8 mouse cellular contexts compared by ENCODE assay signal in the genomic region with DNA sequence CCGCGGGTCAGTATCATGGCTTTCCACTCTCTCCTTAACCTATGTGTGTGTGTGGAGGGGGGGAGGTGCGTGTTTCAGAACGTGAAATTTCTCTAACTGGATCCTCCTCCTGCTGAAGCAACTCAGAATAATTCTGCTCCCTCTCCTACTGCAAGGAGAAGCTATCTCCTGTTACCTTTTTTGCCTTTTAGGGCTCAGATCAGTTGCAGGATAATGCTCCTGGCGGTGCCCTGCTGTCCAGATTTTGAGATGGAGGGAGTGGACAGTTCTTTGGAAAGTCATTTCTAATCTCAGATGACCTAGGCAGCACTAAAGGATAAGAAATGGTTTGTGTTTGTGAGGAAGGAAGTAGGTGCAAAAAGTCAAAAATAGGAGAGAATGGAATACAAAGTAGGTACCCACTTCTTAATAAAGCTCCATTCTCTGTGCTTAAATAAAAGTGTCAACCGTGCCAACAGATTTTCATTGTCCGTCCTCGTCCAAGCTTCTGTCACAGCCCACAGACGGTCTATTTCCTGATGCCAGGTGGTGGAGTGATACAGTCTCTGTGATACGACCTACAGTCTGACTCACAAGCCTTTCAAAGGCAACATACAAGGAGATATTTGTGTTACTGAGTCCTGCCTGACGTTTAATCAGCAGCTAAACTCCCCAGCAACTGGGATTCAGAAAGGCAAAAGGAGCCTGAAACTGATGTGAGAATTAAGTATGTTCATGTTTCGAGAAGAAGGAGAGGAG. TPM values are rescaled to one million over a fixed set of nuclear protein-coding genes. Genes with fewer than 3 reads are reported as not detected.
DNase-seq lines count a peak whose midpoint lies in the region; ATAC-seq lines count a peak whose summit lies in the region.

No protein-coding gene starts in this region.

- H3K4me1 ChIP-seq in limb, embryonic 15.5 days, result peaks cover 6% of the 10 kb centered on the region; the same call in 1 of the 2 replicates

- peak; percentile 65 to 71 for DNase-seq in left cerebral cortex, adult 18-20 months (ENCODE audit: low spot score in 2 of 2)
- no peak for DNase-seq in left cerebral cortex, postnatal 10 days (ENCODE audit: extremely low spot score in 1 of 2, low spot score in 2 of 2)
- peak; percentile 61 to 70 for DNase-seq in cerebellum, postnatal 10 days
- DNase-seq in frontal cortex, postnatal 36 days (ENCODE audit: low spot score in 2 of 2), result peak; percentile 57 to 82
- peak; percentile 88 for DNase-seq in telencephalon, adult 2 months (ENCODE audit: low read depth, low spot score)
- no peak for DNase-seq in embryo, embryonic 9.5 days (ENCODE audit: extremely low spot score)
- DNase-seq in gastrocnemius, postnatal 4 days (ENCODE audit: low spot score in 2 of 2), result no peak

- no peak for ATAC-seq in limb, embryonic 15.5 days (ENCODE audit: insufficient number of reproducible peaks, low FRiP score, low TSS enrichment, low read depth)

- intact Hi-C loops in left cerebral cortex, postnatal 10 days (cut with DNase I), result no loop called here

- H3K9ac ChIP-seq in limb, embryonic 15.5 days, result peak overlapping the region; percentile 58; the same call in 1 of the 2 replicates

- H3K4me3 ChIP-seq in limb, embryonic 15.5 days, result peak overlapping the region; percentile 56

- peaks cover 23% of the 10 kb centered on the region for H3K27me3 ChIP-seq in limb, embryonic 15.5 days

- no peak overlapping the region for H3K27ac ChIP-seq in limb, embryonic 15.5 days

- H3K9me3 ChIP-seq in limb, embryonic 15.5 days, result no peaks in the 10 kb centered on the region

- H3K36me3 ChIP-seq in limb, embryonic 15.5 days, result no peaks in the 10 kb centered on the region

- 32% methylated on average over 12 of the region's 12 CpGs for WGBS in limb, embryonic 15.5 days

- peak overlapping the region; percentile 94 for H3K4me2 ChIP-seq in limb, embryonic 15.5 days

RNA-seq across cellular contexts. Expression of a gene that starts 1.6 kb away (rescaled TPM):
- total RNA-seq in left cerebral cortex, adult 18-20 months (2021), result 10 to 100 TPM; 81.1 to 96.0 TPM
- total RNA-seq in left cerebral cortex, postnatal 10 days (2021), result 10 to 100 TPM; 47.9 to 48.5 TPM
- polyA plus RNA-seq in limb, embryonic 15.5 days (2015; fragmentation: Nextera tagmentation; extraction: Ambion mirVana), result 2.1 TPM in 2 replicates
- total RNA-seq in gastrocnemius, postnatal 4 days (2021), result 1 to 10 TPM; 3.5 to 4.2 TPM

RNA-seq across cellular contexts. Expression of a gene that starts 27.2 kb away (rescaled TPM):
- total RNA-seq in left cerebral cortex, adult 18-20 months (2021), result under 1 TPM; 0.37 to 0.42 TPM
- total RNA-seq in left cerebral cortex, postnatal 10 days (2021), result under 1 TPM in 1 of 2 experiments, not detected in 1; 0.19 TPM
- not detected in 2 replicates for polyA plus RNA-seq in limb, embryonic 15.5 days (2015; fragmentation: Nextera tagmentation; extraction: Ambion mirVana)
- not detected for total RNA-seq in gastrocnemius, postnatal 4 days (2021)

RNA-seq across cellular contexts. Expression of a gene that starts 33.7 kb away (rescaled TPM):
- total RNA-seq in left cerebral cortex, adult 18-20 months (2021), result 100 to 1,000 TPM; 175 to 179 TPM
- total RNA-seq in left cerebral cortex, postnatal 10 days (2021), result 100 to 1,000 TPM; 113 to 116 TPM
- 3.4 and 4.2 TPM in 2 replicates for polyA plus RNA-seq in limb, embryonic 15.5 days (2015; fragmentation: Nextera tagmentation; extraction: Ambion mirVana)
- total RNA-seq in gastrocnemius, postnatal 4 days (2021), result 10 to 100 TPM; 14.1 to 15.6 TPM

Comparison
In these comparisons a context has a peak if more than half of its experiments do, and no peak if none do; other contexts are left out.
1. DNase-seq: peak in left cerebral cortex, adult 18-20 months (2 of 2), cerebellum, postnatal 10 days (2 of 2), frontal cortex, postnatal 36 days (2 of 2) and telencephalon, adult 2 months (single experiment); none in left cerebral cortex, postnatal 10 days (0 of 2), embryo, embryonic 9.5 days (single experiment) and gastrocnemius, postnatal 4 days (0 of 2).
2. RNA of a gene that starts 1.6 kb away (total RNA-seq): 81.1 to 96.0 TPM in left cerebral cortex, adult 18-20 months and 47.9 to 48.5 TPM in left cerebral cortex, postnatal 10 days; 3.5 to 4.2 TPM in gastrocnemius, postnatal 4 days; every median in the first group is over 4 times any median in the second.
3. RNA of a gene that starts 33.7 kb away (total RNA-seq): 175 to 179 TPM in left cerebral cortex, adult 18-20 months and 113 to 116 TPM in left cerebral cortex, postnatal 10 days; 14.1 to 15.6 TPM in gastrocnemius, postnatal 4 days; every median in the first group is over 4 times any median in the second.